Mouse (Mus musculus) MEL (cell line): ENCODE data around the gene Gm26992. TPM values are rescaled to one million over a fixed set of nuclear protein-coding genes. Genes with fewer than 3 reads are reported as not detected.
A peak's percentile ranks its signal among the peaks of the same experiment; 100 is the strongest.

Experiments used
- DNase-seq: peaks from one replicate; pipeline ENCODE4 v3.0.0; 2011; ENCODE audit warnings: low read depth, low spot score
- H3K27ac ChIP-seq: 2 replicates; pipeline ENCODE4 v1.5.1; 2012; ENCODE audit warnings: low read depth, mild to moderate bottlenecking, control low read depth, low read length, moderate library complexity; ENCODE audit not compliant: control insufficient read depth
- H3K27me3 ChIP-seq, 2 experiments: fragments of 150-350 bp in 1 of 2; sonication (generic) in 1 of 2; 2 replicates each; pipeline ENCODE4 v1.6.1; 2012; ENCODE audit warnings: low read length in 2 of 2, mild to moderate bottlenecking in 2 of 2, improper control_type of control experiment in 1 of 2, moderate library complexity in 1 of 2; ENCODE audit not compliant: insufficient read depth in 2 of 2, control insufficient read depth in 1 of 2
- H3K36me3 ChIP-seq, 2 experiments: 2 replicates each; pipeline ENCODE4 v1.6.1; 2012 to 2014; ENCODE audit warnings: low read length in 2 of 2, improper control_type of control experiment in 1 of 2, inconsistent platforms in 1 of 2, mild to moderate bottlenecking in 1 of 2; ENCODE audit not compliant: insufficient read depth in 2 of 2, control insufficient read depth in 1 of 2
- H3K4me1 ChIP-seq, 2 experiments: fragments of 150-350 bp in 1 of 2; sonication (generic) in 1 of 2; 2 replicates each; pipeline ENCODE4 v1.6.1; 2012; ENCODE audit warnings: low read length in 2 of 2, improper control_type of control experiment in 1 of 2, mild to moderate bottlenecking in 1 of 2; ENCODE audit not compliant: insufficient read depth in 2 of 2, control insufficient read depth in 1 of 2
- H3K4me3 ChIP-seq, 2 experiments: fragments of 150-350 bp in 1 of 2; sonication (generic) in 1 of 2; 2 replicates each; pipeline ENCODE4 v1.5.1; 2012; ENCODE audit warnings: low read depth in 2 of 2, low read length in 2 of 2, mild to moderate bottlenecking in 2 of 2, moderate library complexity in 2 of 2, control low read depth in 1 of 2, improper control_type of control experiment in 1 of 2; ENCODE audit not compliant: control insufficient read depth in 1 of 2, insufficient read depth in 1 of 2
- H3K79me2 ChIP-seq: 2 replicates; pipeline ENCODE4 v1.6.1; 2012; ENCODE audit warnings: mild to moderate bottlenecking, low read length, moderate library complexity; ENCODE audit not compliant: control insufficient read depth, poor library complexity, insufficient read depth
- H3K9ac ChIP-seq: 2 replicates; pipeline ENCODE4 v1.6.1; 2012; ENCODE audit warnings: low read depth, mild to moderate bottlenecking, control low read depth, low read length, moderate library complexity; ENCODE audit not compliant: control insufficient read depth, poor library complexity, severe bottlenecking
- H3K9me3 ChIP-seq: fragments of 150-350 bp; sonication (generic); replicated peaks from 2 replicates; pipeline ENCODE4 v1.6.1; 2012; ENCODE audit warnings: mild to moderate bottlenecking, low read length, improper control_type of control experiment, moderate library complexity; ENCODE audit not compliant: insufficient read depth
- CHD1 ChIP-seq: IDR thresholded peaks from 2 replicates; pipeline ENCODE4 v1.6.1; 2012; ENCODE audit warnings: low read depth, mild to moderate bottlenecking, inconsistent platforms, low read length, improper control_type of control experiment
- CTCF ChIP-seq, 3 experiments: IDR thresholded peaks in 2 of 3; conservative IDR thresholded peaks in 1 of 3; 2 replicates each; pipeline ENCODE4 v1.5.1; 2011 to 2012; ENCODE audit warnings: low read length in 3 of 3, low read depth in 2 of 3, mild to moderate bottlenecking in 2 of 3, improper control_type of control experiment in 1 of 3, inconsistent platforms in 1 of 3, mixed read lengths in 1 of 3, moderate library complexity in 1 of 3; ENCODE audit not compliant: control insufficient read depth in 1 of 3, insufficient read depth in 1 of 3, poor library complexity in 1 of 3, severe bottlenecking in 1 of 3
- E2F4 ChIP-seq: IDR thresholded peaks from 2 replicates; pipeline ENCODE4 v1.6.1; 2011; ENCODE audit warnings: low read depth, low read length, improper control_type of control experiment, borderline replicate concordance
- KAT2A ChIP-seq: conservative IDR thresholded peaks from 2 replicates; pipeline ENCODE4 v1.6.1; 2012; ENCODE audit warnings: low read depth, low read length, improper control_type of control experiment, inconsistent platforms
- MXI1 ChIP-seq: IDR thresholded peaks from 2 replicates; pipeline ENCODE4 v1.6.1; 2011; ENCODE audit warnings: mild to moderate bottlenecking, low read depth, low read length, improper control_type of control experiment
- MYC ChIP-seq: IDR thresholded peaks from 2 replicates; pipeline ENCODE4 v1.6.1; 2011; ENCODE audit warnings: low read depth, mild to moderate bottlenecking, low read length, improper control_type of control experiment, moderate library complexity
- NELFE ChIP-seq: IDR thresholded peaks from 2 replicates; pipeline ENCODE4 v1.6.1; 2011; ENCODE audit warnings: low read depth, low read length, improper control_type of control experiment
- NRF1 ChIP-seq: IDR thresholded peaks from 2 replicates; pipeline ENCODE4 v1.6.1; 2014; ENCODE audit warnings: low read depth, mild to moderate bottlenecking, inconsistent platforms, low read length, improper control_type of control experiment, moderate library complexity; ENCODE audit not compliant: poor library complexity, insufficient read depth, severe bottlenecking
- POLR2A ChIP-seq, 2 experiments: IDR thresholded peaks; 2 replicates each; pipeline ENCODE4 v1.6.1; 2011 to 2012; ENCODE audit warnings: low read length in 2 of 2, mild to moderate bottlenecking in 2 of 2, control low read depth in 1 of 2, improper control_type of control experiment in 1 of 2, low read depth in 1 of 2, moderate library complexity in 1 of 2; ENCODE audit not compliant: control insufficient read depth in 1 of 2, insufficient read depth in 1 of 2, poor library complexity in 1 of 2
- POLR2AphosphoS5 ChIP-seq: IDR thresholded peaks from 2 replicates; pipeline ENCODE4 v1.6.1; 2012; ENCODE audit warnings: low read depth, borderline replicate concordance, mild to moderate bottlenecking, inconsistent platforms, low read length, moderate library complexity, mixed read lengths
- RCOR1 ChIP-seq: IDR thresholded peaks from 2 replicates; pipeline ENCODE4 v1.6.1; 2012; ENCODE audit warnings: low read depth, mild to moderate bottlenecking, inconsistent platforms, low read length, improper control_type of control experiment
- SMC3 ChIP-seq: IDR thresholded peaks from 2 replicates; pipeline ENCODE4 v1.6.1; 2011; ENCODE audit warnings: low read depth, low read length, improper control_type of control experiment
- TCF12 ChIP-seq: IDR thresholded peaks from 2 replicates; pipeline ENCODE4 v1.6.1; 2014; ENCODE audit warnings: low read depth, mild to moderate bottlenecking, inconsistent platforms, low read length, improper control_type of control experiment, moderate library complexity
- UBTF ChIP-seq: IDR thresholded peaks from 2 replicates; pipeline ENCODE4 v1.6.1; 2012; ENCODE audit warnings: low read depth, mild to moderate bottlenecking, inconsistent platforms, low read length, improper control_type of control experiment, moderate library complexity, borderline replicate concordance; ENCODE audit not compliant: insufficient read depth
- USF1 ChIP-seq: IDR thresholded peaks from 2 replicates; pipeline ENCODE4 v1.6.1; 2014; ENCODE audit warnings: low read depth, mild to moderate bottlenecking, inconsistent platforms, low read length, improper control_type of control experiment, moderate library complexity
- USF2 ChIP-seq, 2 experiments: IDR thresholded peaks; 2 replicates each; pipeline ENCODE4 v1.6.1; 2011 to 2012; ENCODE audit warnings: improper control_type of control experiment in 2 of 2, low read length in 2 of 2, borderline replicate concordance in 1 of 2, inconsistent platforms in 1 of 2, low read depth in 1 of 2, mild to moderate bottlenecking in 1 of 2; ENCODE audit not compliant: insufficient read depth in 1 of 2
- ZC3H11A ChIP-seq: IDR thresholded peaks from 2 replicates; pipeline ENCODE4 v1.6.1; 2012; ENCODE audit warnings: low read depth, mild to moderate bottlenecking, inconsistent platforms, low read length, improper control_type of control experiment
- ZKSCAN1 ChIP-seq: IDR thresholded peaks from 2 replicates; pipeline ENCODE4 v1.6.1; 2012; ENCODE audit warnings: low read depth, mild to moderate bottlenecking, inconsistent platforms, low read length, improper control_type of control experiment, moderate library complexity
- ZMIZ1 ChIP-seq: IDR thresholded peaks from 2 replicates; pipeline ENCODE4 v1.6.1; 2012; ENCODE audit warnings: low read depth, mild to moderate bottlenecking, inconsistent platforms, low read length, improper control_type of control experiment, moderate library complexity
- ZNF384 ChIP-seq: IDR thresholded peaks from 2 replicates; pipeline ENCODE4 v1.6.1; 2012; ENCODE audit warnings: low read depth, mild to moderate bottlenecking, inconsistent platforms, low read length, improper control_type of control experiment
- polyA plus RNA-seq, 2 experiments: library from polyadenylated mRNA; stranded (reverse) in 1 of 2; unstranded in 1 of 2; fragments of >175 nt in 1 of 2; fragments of >200 nt in 1 of 2; gene quantifications; 2 replicates each; pipeline versions ENCODE4 v1.2.1 to v1.2.4; 2012; ENCODE audit warnings: low replicate concordance in 2 of 2, low read depth in 1 of 2; ENCODE audit not compliant: insufficient read length in 2 of 2, insufficient read depth in 1 of 2, missing spikeins in 1 of 2
- total RNA-seq: library from RNA; depleted of rRNA; stranded (reverse); fragments of 300-350 nt; gene quantifications from 2 replicates; pipeline ENCODE4 v1.2.3, GENCODE M21; 2012; rRNA removed

Gm26992 gene
- total and polyA plus RNA-seq, 3 experiments = not detected

DNA sequence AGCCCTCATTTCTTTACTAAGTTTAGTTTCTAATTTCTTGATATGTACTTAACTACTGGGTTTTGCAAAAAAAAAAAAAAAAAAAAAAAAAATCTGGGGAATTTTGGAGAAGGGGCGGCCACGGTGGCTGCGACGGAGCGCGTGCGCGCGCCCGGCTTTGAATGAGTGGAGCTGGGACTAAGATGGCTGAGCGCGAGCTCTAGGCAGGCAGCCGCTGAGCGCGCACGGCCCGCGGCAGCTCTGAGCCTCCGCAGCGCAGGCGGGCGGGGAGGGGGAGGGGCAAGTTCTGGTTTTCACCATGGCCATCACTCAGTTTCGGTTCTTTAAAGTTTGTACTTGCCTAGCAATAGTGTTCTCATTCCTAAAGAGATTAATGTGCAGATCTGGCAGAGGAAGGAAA, 107.4 kb downstream of the Gm26992 start:
- DNase-seq = peak; percentile 77
- Histone ChIP-seq H3K4me1 (no peaks in the 10 kb centered on the region; a peak in 2 of 4 replicates), H3K36me3 (peaks cover 0 to 2% of the 10 kb centered on the region in 2 experiments; a peak in 1 of 4 replicates), H3K9me3 (no peaks in the 10 kb centered on the region), H3K79me2 (no peaks in the 10 kb centered on the region), H3K4me3 (peak overlapping the region; percentile 44 to 72), H3K27ac (peak overlapping the region; percentile 23; the same call in 1 of the 2 replicates), H3K27me3 (no peaks in the 10 kb centered on the region), H3K9ac (peak overlapping the region; percentile 40)
- no peak for TF ChIP-seq E2F4
- no peak for TF ChIP-seq ZMIZ1
- no peak for TF ChIP-seq POLR2AphosphoS5
- no peak for TF ChIP-seq ZC3H11A
- no peak for TF ChIP-seq KAT2A
- TF ChIP-seq ZNF384 = peak; percentile 64
- no peak for TF ChIP-seq TCF12
- no peak for TF ChIP-seq RCOR1
- no peak for TF ChIP-seq CHD1
- TF ChIP-seq CTCF (IDR thresholded peaks at IDR 0.05 in 2 of 3, conservative IDR thresholded peaks at IDR 0.05 in 1 of 3; ENCODE audit: control insufficient read depth in 1 of 3, insufficient read depth in 1 of 3, low read depth in 2 of 3, low read length in 3 of 3, poor library complexity in 1 of 3, severe bottlenecking in 1 of 3) = no peak
- no peak for TF ChIP-seq USF1
- TF ChIP-seq POLR2A (IDR thresholded peaks at IDR 0.05; ENCODE audit: control insufficient read depth in 1 of 2, insufficient read depth in 1 of 2, low read depth in 1 of 2, low read length in 2 of 2, poor library complexity in 1 of 2) = peak in 1 of 2 experiments; percentile 49; a peak in 1 of 4 replicates
- TF ChIP-seq MYC = no peak
- TF ChIP-seq UBTF = no peak
- TF ChIP-seq USF2 (IDR thresholded peaks at IDR 0.05; ENCODE audit: borderline replicate concordance in 1 of 2, insufficient read depth in 1 of 2, low read depth in 1 of 2, low read length in 2 of 2) = no peak
- TF ChIP-seq NELFE = 0 out of 2 replicates have a peak, but pooled peaks have one; percentile 25
- TF ChIP-seq MXI1 = no peak
- peak; percentile 60 for TF ChIP-seq NRF1
- no peak for TF ChIP-seq SMC3
- no peak for TF ChIP-seq ZKSCAN1

Other genes starting within 250 kb of the Gm26992 start
- gene Nap1l2, start 235.4 kb upstream of the Gm26992 start, total RNA-seq = not detected in 2 replicates
- gene Nap1l2, start 235.4 kb upstream of the Gm26992 start, polyA plus RNA-seq = not detected
- not detected in 2 replicates for gene Cdx4, start 100.6 kb upstream of the Gm26992 start, total RNA-seq
- not detected for gene Cdx4, start 100.6 kb upstream of the Gm26992 start, polyA plus RNA-seq
- gene Chic1, start 65.5 kb upstream of the Gm26992 start, total RNA-seq = not detected in 2 replicates
- gene Chic1, start 65.5 kb upstream of the Gm26992 start, polyA plus RNA-seq = not detected
- not detected in 2 replicates for gene Tsx, start 7.5 kb upstream of the Gm26992 start, total RNA-seq
- not detected for gene Tsx, start 7.5 kb upstream of the Gm26992 start, polyA plus RNA-seq
- gene Zcchc13, start 208.6 kb downstream of the Gm26992 start, total RNA-seq = not detected in 2 replicates
- not detected for gene Zcchc13, start 208.6 kb downstream of the Gm26992 start, polyA plus RNA-seq